Mouse (Mus musculus) megakaryocyte, embryonic 14.5 days (primary cell): ENCODE data around the gene Atp8a2. TPM values are rescaled to one million over a fixed set of nuclear protein-coding genes. Genes with fewer than 3 reads are reported as not detected.

Experiments used
- H3K27me3 ChIP-seq: replicated peaks from 2 replicates; pipeline ENCODE3; 2012; ENCODE audit warnings: inconsistent platforms
- H3K36me3 ChIP-seq: replicated peaks from 2 replicates; pipeline ENCODE3; 2012; ENCODE audit warnings: low read length, inconsistent platforms, mixed read lengths
- H3K4me1 ChIP-seq: 2 replicates; pipeline ENCODE4 v1.6.1; 2012; ENCODE audit warnings: inconsistent platforms
- H3K4me3 ChIP-seq: replicated peaks from 2 replicates; pipeline ENCODE3; 2012; ENCODE audit warnings: moderate library complexity, mild to moderate bottlenecking, inconsistent platforms
- H3K9me3 ChIP-seq: 2 replicates; pipeline ENCODE4 v1.6.1; 2012; ENCODE audit warnings: inconsistent platforms
- FLI1 ChIP-seq: IDR thresholded peaks from 2 replicates; pipeline ENCODE4 v1.6.1; 2012; ENCODE audit warnings: low read length, inconsistent platforms, mixed read lengths
- GATA1 ChIP-seq: IDR thresholded peaks from 3 replicates; pipeline ENCODE4 v1.6.1; 2012; ENCODE audit warnings: mixed read lengths, low read length, inconsistent platforms, borderline replicate concordance
- polyA plus RNA-seq: library from polyadenylated mRNA; stranded (reverse); fragments of >175 nt; gene quantifications from 2 replicates; pipeline ENCODE4 v1.2.3, GENCODE M21; 2012; ENCODE audit warnings: low replicate concordance; ENCODE audit not compliant: insufficient read depth

Atp8a2 gene
- polyA plus RNA-seq: 0.02 TPM in 1 of 2 replicates, not detected in the other

- Histone ChIP-seq H3K4me3 (no peak within 1 kb of the TSS), H3K36me3 (no peaks in the 10 kb centered on the region), H3K27me3 (no peaks in the 10 kb centered on the region), H3K4me1 (no peaks in the 10 kb centered on the region; the same call in 1 of the 2 replicates), H3K9me3 (peaks cover 7% of the 10 kb centered on the region)
- TF ChIP-seq GATA1 (no peak), FLI1 (no peak)
Observed at GRCm38 (mm10) chr14:60196884-60197283, at the start of gene Atp8a2. Atp8a2 (minus strand) TSS chr14:60197179.

DNA sequence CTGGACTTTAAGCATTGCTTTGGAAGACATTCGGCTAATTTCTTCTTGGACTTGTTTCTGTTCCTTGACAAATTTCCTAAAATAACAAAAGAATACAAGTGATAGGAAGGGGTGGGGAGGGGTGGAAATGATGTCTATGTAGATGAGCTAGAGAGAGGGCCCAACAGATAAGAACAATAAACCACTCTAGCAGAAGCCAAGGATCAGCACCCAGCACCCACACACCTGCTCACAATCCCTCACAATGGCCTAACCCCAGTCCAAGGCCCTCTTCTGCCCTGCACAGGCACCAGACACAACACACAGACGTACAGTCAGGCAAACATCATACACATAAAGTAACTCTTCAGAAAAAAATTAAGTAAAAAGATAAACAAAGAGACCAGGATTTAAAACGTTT lies 41.6 kb upstream of the Atp8a2 start:
- Histone ChIP-seq H3K4me3 (no peak overlapping the region), H3K36me3 (peaks cover 90% of the 10 kb centered on the region), H3K4me1 (no peaks in the 10 kb centered on the region), H3K27me3 (no peaks in the 10 kb centered on the region), H3K9me3 (no peaks in the 10 kb centered on the region)
- TF ChIP-seq FLI1 (no peak), GATA1 (no peak)

DNA sequence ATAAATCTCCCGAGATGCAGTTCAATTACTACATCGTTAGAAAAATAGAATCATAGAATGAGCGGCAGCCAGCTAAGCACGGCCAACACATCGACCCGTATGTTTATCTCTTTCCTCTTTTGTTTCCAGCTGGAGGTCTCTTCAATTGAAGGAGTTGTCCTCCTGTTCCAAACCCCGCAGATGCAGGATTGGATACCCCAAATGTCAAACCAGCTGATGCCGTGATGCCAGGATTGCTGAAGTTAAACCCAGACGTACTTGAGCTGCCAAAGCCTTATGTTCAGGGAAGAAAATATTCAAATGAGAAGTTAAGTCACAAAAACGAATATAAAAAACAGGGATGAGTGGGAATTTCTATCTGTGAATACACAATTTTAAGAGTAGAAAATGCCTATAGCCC lies 22.9 kb upstream of the Atp8a2 start:
- no peak for TF ChIP-seq GATA1
- TF ChIP-seq FLI1: no peak
- Histone ChIP-seq H3K36me3 (peaks cover 75% of the 10 kb centered on the region), H3K4me1 (no peaks in the 10 kb centered on the region), H3K4me3 (no peak overlapping the region), H3K9me3 (no peaks in the 10 kb centered on the region), H3K27me3 (no peaks in the 10 kb centered on the region)

GRCm38 (mm10) chr14:60217616-60218015 lies 20.6 kb upstream of the Atp8a2 start:
- Histone ChIP-seq H3K9me3 (no peaks in the 10 kb centered on the region), H3K27me3 (no peaks in the 10 kb centered on the region), H3K36me3 (peaks cover 65% of the 10 kb centered on the region), H3K4me3 (no peak overlapping the region), H3K4me1 (no peaks in the 10 kb centered on the region)
- no peak for TF ChIP-seq FLI1
- TF ChIP-seq GATA1: no peak

GRCm38 (mm10) chr14:60216125-60216524 lies 19.1 kb upstream of the Atp8a2 start:
- Histone ChIP-seq H3K36me3 (peaks cover 52% of the 10 kb centered on the region), H3K27me3 (no peaks in the 10 kb centered on the region), H3K9me3 (no peaks in the 10 kb centered on the region), H3K4me1 (no peaks in the 10 kb centered on the region), H3K4me3 (no peak overlapping the region)
- TF ChIP-seq GATA1: no peak
- no peak for TF ChIP-seq FLI1

DNA sequence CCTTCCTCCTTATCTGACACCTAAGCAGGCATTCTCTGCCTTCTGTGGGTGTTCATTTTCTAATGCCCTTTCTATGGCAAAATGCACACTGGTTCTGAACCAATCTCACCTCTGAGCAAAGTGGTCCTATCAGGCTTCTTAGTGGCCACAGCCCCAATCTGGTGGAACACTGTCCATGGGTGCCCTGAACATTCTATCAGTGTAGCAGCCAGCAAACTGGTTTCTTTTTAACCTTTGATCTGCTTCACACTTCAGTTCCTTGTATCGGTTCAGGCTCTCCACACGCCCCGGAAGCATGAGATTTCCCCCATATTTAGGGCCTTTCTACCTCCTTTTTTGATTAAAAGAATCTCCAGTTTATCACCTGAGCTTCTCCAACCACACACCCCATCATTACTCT lies 18.0 kb upstream of the Atp8a2 start:
- Histone ChIP-seq H3K9me3 (no peaks in the 10 kb centered on the region), H3K4me3 (no peak overlapping the region), H3K27me3 (no peaks in the 10 kb centered on the region), H3K36me3 (peaks cover 40% of the 10 kb centered on the region), H3K4me1 (no peaks in the 10 kb centered on the region)
- no peak for TF ChIP-seq GATA1
- TF ChIP-seq FLI1: no peak

- Histone ChIP-seq H3K27me3 (no peaks in the 10 kb centered on the region), H3K36me3 (peaks cover 31% of the 10 kb centered on the region), H3K4me1 (no peaks in the 10 kb centered on the region), H3K9me3 (no peaks in the 10 kb centered on the region), H3K4me3 (no peak overlapping the region)
- TF ChIP-seq FLI1 (no peak), GATA1 (no peak)
Observed at GRCm38 (mm10) chr14:60214040-60214439, 17.1 kb upstream of the Atp8a2 start.

DNA sequence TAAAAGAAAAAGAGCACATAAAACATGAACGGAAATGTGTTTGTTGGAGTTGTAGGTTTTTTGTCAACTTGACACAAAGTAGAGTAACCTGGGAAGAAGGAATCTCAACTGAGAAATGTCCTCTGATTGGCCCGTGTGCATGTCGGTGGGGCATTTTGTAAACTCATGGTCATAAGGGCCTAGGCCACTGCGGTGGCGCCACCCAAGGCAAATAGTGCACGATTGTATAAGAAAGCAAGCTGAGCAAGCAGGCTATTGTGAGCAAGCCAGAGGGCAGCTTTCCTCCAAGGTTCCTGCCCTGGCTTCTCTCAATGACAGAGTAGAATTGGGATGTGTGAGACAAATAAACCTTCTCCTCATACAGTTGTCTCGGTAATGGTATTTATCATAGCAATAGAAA lies 12.2 kb upstream of the Atp8a2 start:
- peaks cover 1% of the 10 kb centered on the region for H3K27me3 ChIP-seq
- no peak for TF ChIP-seq FLI1
- TF ChIP-seq GATA1: no peak
- no peaks in the 10 kb centered on the region for H3K4me1 ChIP-seq
- H3K9me3 ChIP-seq: no peaks in the 10 kb centered on the region
- H3K4me3 ChIP-seq: no peak overlapping the region
- H3K36me3 ChIP-seq: no peaks in the 10 kb centered on the region

DNA sequence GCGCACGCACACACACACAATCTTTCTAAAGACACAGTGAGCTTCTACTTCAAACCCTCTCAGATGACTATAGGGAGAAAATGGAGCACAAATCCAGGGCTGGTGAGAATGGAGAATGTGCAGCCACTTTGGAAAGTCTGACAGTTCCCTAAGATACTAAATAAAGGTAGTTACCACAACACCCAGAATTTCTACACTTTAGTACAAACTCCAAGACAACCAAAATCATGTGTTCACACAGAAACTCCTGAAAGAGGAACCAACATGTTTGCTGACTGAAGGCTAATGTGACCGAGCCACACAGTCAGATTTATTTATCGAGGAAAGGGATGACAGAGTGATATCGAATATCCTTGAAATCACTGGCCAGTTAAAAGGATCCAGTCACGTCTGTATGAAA lies 8.0 kb upstream of the Atp8a2 start:
- Histone ChIP-seq H3K4me1 (no peaks in the 10 kb centered on the region), H3K9me3 (peaks cover under 1% of the 10 kb centered on the region), H3K27me3 (peaks cover 1% of the 10 kb centered on the region), H3K36me3 (no peaks in the 10 kb centered on the region), H3K4me3 (no peak overlapping the region)
- TF ChIP-seq GATA1 (no peak), FLI1 (no peak)

- no peaks in the 10 kb centered on the region for H3K27me3 ChIP-seq
- no peak overlapping the region for H3K4me3 ChIP-seq
- no peaks in the 10 kb centered on the region; the same call in 1 of the 2 replicates for H3K4me1 ChIP-seq
- H3K9me3 ChIP-seq: peaks cover 12% of the 10 kb centered on the region
- no peaks in the 10 kb centered on the region for H3K36me3 ChIP-seq
- TF ChIP-seq FLI1 (no peak), GATA1 (no peak)
Observed at GRCm38 (mm10) chr14:60195999-60196398, 980 bp downstream of the Atp8a2 start.

GRCm38 (mm10) chr14:60194606-60195005 lies 2.4 kb downstream of the Atp8a2 start:
- Histone ChIP-seq H3K4me3 (no peak overlapping the region), H3K9me3 (peaks cover 16% of the 10 kb centered on the region), H3K4me1 (no peaks in the 10 kb centered on the region; the same call in 1 of the 2 replicates), H3K36me3 (no peaks in the 10 kb centered on the region), H3K27me3 (no peaks in the 10 kb centered on the region)
- TF ChIP-seq GATA1: no peak
- no peak for TF ChIP-seq FLI1
